Mouse (Mus musculus) mammary gland, adult 2 months (tissue): ENCODE results near the gene Htr2c. TPM values are rescaled to one million over a fixed set of nuclear protein-coding genes. Genes with fewer than 3 reads are reported as not detected.

Source experiments
- polyA plus RNA-seq: library from polyadenylated mRNA; depleted of rRNA; stranded (reverse); fragments of >200 nt; gene quantifications from 2 replicates; pipeline ENCODE4 v1.2.3, GENCODE M21; 2012; ENCODE audit warnings: low replicate concordance; rRNA removed

Htr2c gene
- not detected in 2 replicates for polyA plus RNA-seq

GRCm38 (mm10) chrX:146962258-146962913 lies at the start of gene Htr2c:
Htr2c (plus strand) TSS chrX:146962513.

